In genomic region chr1:179169749-179170148, GRCm38 (mm10) we compare ENCODE assay signal across 14 mouse cellular contexts.
DNase-seq lines count a peak whose midpoint lies in the region; ATAC-seq and TF ChIP-seq lines count a peak whose summit lies in the region.
"Had no signal": no experiment of that assay in that cellular context is flagged by ENCODE, and none has a peak within 500 bp of the region (broad histone marks: within the 10 kb centered on the region; RNA-seq: fewer than 3 reads in every experiment).

No protein-coding gene starts in this region.

- no peak overlapping the region for H3K9ac ChIP-seq in liver, postnatal 0 days (replicated peaks)
- H3K9ac ChIP-seq in hindbrain, embryonic 11.5 days (ENCODE audit: low read depth, low read length) = no peak overlapping the region
- H3K9ac ChIP-seq: heart, embryonic 12.5 days; limb, embryonic 12.5 days; neural tube, embryonic 13.5 days had no signal

- no peaks in the 10 kb centered on the region for H3K27me3 ChIP-seq in thymus, adult 2 months (ENCODE audit: control insufficient read depth, insufficient read depth, low read length)
- H3K27me3 ChIP-seq in liver, postnatal 0 days (ENCODE audit: insufficient read depth, low read length) = no peaks in the 10 kb centered on the region
- no peaks in the 10 kb centered on the region for H3K27me3 ChIP-seq in hindbrain, embryonic 11.5 days (ENCODE audit: control insufficient read depth, insufficient read depth, low read length)
- H3K27me3 ChIP-seq: heart, embryonic 12.5 days; limb, embryonic 12.5 days; neural tube, embryonic 13.5 days had no signal

- peak; percentile 31 for DNase-seq in thymus, adult 2 months
- DNase-seq in thymus, postnatal 4 days = no peak
- peak; percentile 37 for DNase-seq in induced T-regulatory cell, adult 2 months (ENCODE audit: low read depth)
- no peak for DNase-seq in liver, postnatal 0 days
- DNase-seq in left cerebral cortex, adult 2 months (ENCODE audit: extremely low spot score in 1 of 2, low spot score in 2 of 2) = no peak
- no peak for DNase-seq in hindbrain, embryonic 11.5 days (ENCODE audit: low spot score)
- DNase-seq in heart, postnatal 4 days = no peak
- no peak for DNase-seq in embryo, embryonic 10.5 days (ENCODE audit: low spot score)
- DNase-seq: adrenal gland, postnatal 14 days; kidney, postnatal 14 days had no signal

- peak; percentile 78 for ATAC-seq in liver, postnatal 0 days
- ATAC-seq in hindbrain, embryonic 11.5 days (ENCODE audit: low FRiP score) = no peak
- ATAC-seq: midbrain, embryonic 16.5 days had no signal

- no peak for TF ChIP-seq CTCF in thymus, adult 2 months (IDR thresholded peaks at IDR 0.05; ENCODE audit: borderline replicate concordance, control insufficient read depth, extremely low read depth, insufficient read depth, low read length, poor library complexity)
- no peak for TF ChIP-seq CTCF in liver, postnatal 0 days (IDR thresholded peaks at IDR 0.05; ENCODE audit: low read depth)
- TF ChIP-seq CTCF in left cerebral cortex, adult 2 months (IDR thresholded peaks at IDR 0.05) = no peak

- H3K4me2 ChIP-seq in liver, postnatal 0 days (ENCODE audit: low read depth, low read length) = no peak overlapping the region
- H3K4me2 ChIP-seq in hindbrain, embryonic 11.5 days (replicated peaks; ENCODE audit: low read depth, low read length) = no peak overlapping the region
- H3K4me2 ChIP-seq: heart, embryonic 12.5 days; limb, embryonic 12.5 days; neural tube, embryonic 13.5 days had no signal

- TF ChIP-seq EP300 in liver, postnatal 0 days (IDR thresholded peaks at IDR 0.05; ENCODE audit: low read depth) = peak; percentile 52; the same call in 1 of the 2 replicates

- no peak for TF ChIP-seq POLR2A in thymus, adult 2 months (IDR thresholded peaks at IDR 0.05; ENCODE audit: control insufficient read depth, extremely low read depth, insufficient read depth, low read length, poor library complexity)

- 10% methylated on average over 3 of the region's 3 CpGs for WGBS in thymus, adult 2 months
- 23% methylated on average over 3 of the region's 3 CpGs for WGBS in liver, postnatal 0 days (ENCODE audit: insufficient replicate concordance)
- WGBS in hindbrain, embryonic 11.5 days = 91% methylated on average over 3 of the region's 3 CpGs

- no peaks in the 10 kb centered on the region for H3K36me3 ChIP-seq in thymus, adult 2 months (ENCODE audit: control insufficient read depth, insufficient read depth, low read length)
- no peaks in the 10 kb centered on the region for H3K36me3 ChIP-seq in liver, postnatal 0 days (replicated peaks; ENCODE audit: insufficient read depth, low read length)
- H3K36me3 ChIP-seq in hindbrain, embryonic 11.5 days (ENCODE audit: control insufficient read depth, insufficient read depth, low read length) = no peaks in the 10 kb centered on the region
- H3K36me3 ChIP-seq: heart, embryonic 12.5 days; limb, embryonic 12.5 days; neural tube, embryonic 13.5 days had no signal

- no peaks in the 10 kb centered on the region for H3K9me3 ChIP-seq in liver, postnatal 0 days (ENCODE audit: low read length)
- H3K9me3 ChIP-seq in hindbrain, embryonic 11.5 days (ENCODE audit: control insufficient read depth, low read length) = no peaks in the 10 kb centered on the region
- H3K9me3 ChIP-seq: heart, embryonic 12.5 days; limb, embryonic 12.5 days; neural tube, embryonic 13.5 days had no signal

- intact Hi-C loops in left cerebral cortex, adult 2 months (cut with DNase I) = no loop called here

- H3K4me3 ChIP-seq in thymus, adult 2 months (ENCODE audit: control insufficient read depth, insufficient read depth, low read length) = no peak overlapping the region
- no peak overlapping the region for H3K4me3 ChIP-seq in liver, postnatal 0 days (ENCODE audit: low read depth, low read length)
- no peak overlapping the region for H3K4me3 ChIP-seq in left cerebral cortex, adult 2 months
- no peak overlapping the region for H3K4me3 ChIP-seq in hindbrain, embryonic 11.5 days (ENCODE audit: low read depth, low read length)
- H3K4me3 ChIP-seq: heart, embryonic 12.5 days; limb, embryonic 12.5 days; neural tube, embryonic 13.5 days had no signal

- H3K4me1 ChIP-seq in thymus, adult 2 months (replicated peaks; ENCODE audit: control insufficient read depth, insufficient read depth, low read length) = peaks cover 28% of the 10 kb centered on the region
- peaks cover 6% of the 10 kb centered on the region; the same call in 1 of the 2 replicates for H3K4me1 ChIP-seq in liver, postnatal 0 days (ENCODE audit: insufficient read depth)
- H3K4me1 ChIP-seq in hindbrain, embryonic 11.5 days (replicated peaks; ENCODE audit: control insufficient read depth, insufficient read depth, low read length) = no peaks in the 10 kb centered on the region
- H3K4me1 ChIP-seq: neural tube, embryonic 13.5 days had no signal

- H3K27ac ChIP-seq in thymus, adult 2 months (ENCODE audit: control insufficient read depth, insufficient read depth, low read length) = peak overlapping the region; percentile 64; the same call in 1 of the 2 replicates
- no peak overlapping the region for H3K27ac ChIP-seq in liver, postnatal 0 days (ENCODE audit: low read depth)
- H3K27ac ChIP-seq in left cerebral cortex, adult 2 months = no peak overlapping the region
- no peak overlapping the region for H3K27ac ChIP-seq in hindbrain, embryonic 11.5 days (ENCODE audit: low read depth, low read length)
- H3K27ac ChIP-seq: limb, embryonic 12.5 days; neural tube, embryonic 13.5 days had no signal

Comparison
In these comparisons a context has a peak if more than half of its experiments do, and no peak if none do; other contexts are left out.
1. DNase-seq: peak in thymus, adult 2 months (single experiment) and induced T-regulatory cell, adult 2 months (single experiment); none in thymus, postnatal 4 days (single experiment), liver, postnatal 0 days (single experiment), left cerebral cortex, adult 2 months (0 of 2), hindbrain, embryonic 11.5 days (single experiment), heart, postnatal 4 days (single experiment) and embryo, embryonic 10.5 days (single experiment).